ENCODE assay signal across 29 mouse cellular contexts in the genomic region with DNA sequence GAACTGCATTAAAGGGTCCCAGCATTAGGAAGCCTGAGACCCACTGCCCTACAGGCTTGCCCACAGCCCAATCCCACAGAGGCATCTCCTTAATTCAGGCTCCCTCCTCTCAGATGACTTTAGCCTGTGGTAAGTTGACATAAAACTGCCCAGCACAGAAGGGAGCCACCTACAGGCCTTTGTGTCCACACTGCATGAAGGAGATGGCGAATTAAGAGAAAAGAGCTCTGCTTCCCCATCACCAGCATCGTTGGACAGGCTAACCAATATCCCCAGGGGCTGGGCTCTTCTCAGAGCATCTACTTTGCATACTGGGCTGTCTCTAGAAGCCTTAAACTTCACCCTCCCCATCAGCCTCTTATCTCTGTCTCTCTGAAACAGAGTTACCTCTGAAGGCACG. TPM values are rescaled to one million over a fixed set of nuclear protein-coding genes. Genes with fewer than 3 reads are reported as not detected.
A peak's percentile ranks its signal among the peaks of the same experiment; 100 is the strongest.
DNase-seq lines count a peak whose midpoint lies in the region; ATAC-seq and TF ChIP-seq lines count a peak whose summit lies in the region.
"Had no signal": no experiment of that assay in that cellular context is flagged by ENCODE, and none has a peak within 500 bp of the region (broad histone marks: within the 10 kb centered on the region; RNA-seq: fewer than 3 reads in every experiment).

No protein-coding gene starts in this region.

- no peak for TF ChIP-seq EP300 in heart, adult 2 months (IDR thresholded peaks at IDR 0.05; ENCODE audit: insufficient read depth, low read depth, low read length)

- intact Hi-C loops in heart, adult 2 months (cut with DNase I) = no loop called here
- intact Hi-C loops in left cerebral cortex, adult 2 months (cut with DNase I) = no loop called here

- no peak overlapping the region for H3K27ac ChIP-seq in heart, adult 2 months
- no peak overlapping the region for H3K27ac ChIP-seq in heart, embryonic 12.5 days (ENCODE audit: poor library complexity, severe bottlenecking)
- no peak overlapping the region for H3K27ac ChIP-seq in left cerebral cortex, adult 2 months
- H3K27ac ChIP-seq: hindbrain, embryonic 10.5 days; intestine, embryonic 15.5 days; liver, embryonic 13.5 days; midbrain, embryonic 12.5 days; neural tube, embryonic 13.5 days had no signal

- peaks cover 3% of the 10 kb centered on the region; the same call in 1 of the 2 replicates for H3K9me3 ChIP-seq in heart, embryonic 12.5 days (replicated peaks)
- H3K9me3 ChIP-seq: hindbrain, embryonic 10.5 days; intestine, embryonic 15.5 days; liver, embryonic 13.5 days; lung, embryonic 15.5 days; midbrain, embryonic 12.5 days; neural tube, embryonic 13.5 days had no signal

- TF ChIP-seq POLR2A in heart, adult 2 months (IDR thresholded peaks at IDR 0.05; ENCODE audit: insufficient read depth, low read depth, low read length) = no peak

- no peak for ATAC-seq in heart, embryonic 12.5 days (ENCODE audit: insufficient number of reproducible peaks, low FRiP score)
- 0 out of 2 replicates have a peak, but pooled peaks have one; percentile 20 for ATAC-seq in megakaryocyte progenitor cell, adult 5-6 weeks (replicated peaks; ENCODE audit: poor library complexity)
- ATAC-seq: forebrain, embryonic 14.5 days; hindbrain, embryonic 16.5 days; Patski had no signal

- H3K36me3 ChIP-seq in heart, adult 2 months (ENCODE audit: control insufficient read depth, insufficient read depth, low read length) = no peaks in the 10 kb centered on the region; the same call in 1 of the 2 replicates
- peaks cover 6% of the 10 kb centered on the region; the same call in 1 of the 2 replicates for H3K36me3 ChIP-seq in heart, embryonic 12.5 days
- H3K36me3 ChIP-seq: hindbrain, embryonic 10.5 days; intestine, embryonic 15.5 days; liver, embryonic 13.5 days; lung, embryonic 15.5 days; midbrain, embryonic 12.5 days had no signal

- no peak overlapping the region for H3K4me3 ChIP-seq in heart, adult 2 months
- H3K4me3 ChIP-seq in heart, embryonic 12.5 days = no peak overlapping the region
- H3K4me3 ChIP-seq in left cerebral cortex, adult 2 months = no peak overlapping the region
- H3K4me3 ChIP-seq: hindbrain, embryonic 10.5 days; intestine, embryonic 15.5 days; liver, embryonic 13.5 days; lung, embryonic 15.5 days; midbrain, embryonic 12.5 days; neural tube, embryonic 13.5 days had no signal

- H3K27me3 ChIP-seq in heart, adult 2 months (ENCODE audit: control insufficient read depth, insufficient read depth, low read length) = no peaks in the 10 kb centered on the region
- H3K27me3 ChIP-seq in heart, embryonic 12.5 days (replicated peaks) = no peaks in the 10 kb centered on the region
- H3K27me3 ChIP-seq: intestine, embryonic 15.5 days; liver, embryonic 13.5 days; lung, embryonic 15.5 days; neural tube, embryonic 13.5 days; Patski had no signal

- H3K79me2 ChIP-seq in heart, adult 2 months (replicated peaks; ENCODE audit: control insufficient read depth, insufficient read depth, low read length) = no peaks in the 10 kb centered on the region

- no peaks in the 10 kb centered on the region for H3K4me1 ChIP-seq in heart, adult 2 months (ENCODE audit: control insufficient read depth, insufficient read depth, low read length)
- H3K4me1 ChIP-seq in heart, embryonic 12.5 days (replicated peaks) = peaks cover 24% of the 10 kb centered on the region
- H3K4me1 ChIP-seq: hindbrain, embryonic 10.5 days; midbrain, embryonic 12.5 days; neural tube, embryonic 13.5 days had no signal

- 44% methylated on average over 3 of the region's 3 CpGs for WGBS in heart, adult 2 months
- 45% methylated on average over 3 of the region's 3 CpGs for WGBS in heart, embryonic 12.5 days

- H3K4me2 ChIP-seq in heart, embryonic 12.5 days = no peak overlapping the region
- H3K4me2 ChIP-seq: heart, embryonic 11.5 days; intestine, embryonic 15.5 days; liver, embryonic 13.5 days; midbrain, embryonic 12.5 days; neural tube, embryonic 13.5 days had no signal

- DNase-seq in heart, adult 2 months = no peak
- DNase-seq in left cerebral cortex, adult 2 months (ENCODE audit: extremely low spot score in 1 of 2, low spot score in 2 of 2) = no peak
- DNase-seq in left cerebral cortex, adult 11 months (ENCODE audit: low spot score) = no peak
- DNase-seq in A20 (ENCODE audit: low read depth, low spot score) = peak; percentile 48
- no peak for DNase-seq in right cerebral cortex, postnatal 4 days
- no peak for DNase-seq in kidney, postnatal 14 days
- DNase-seq: adrenal gland, postnatal 10 days; B cell, adult 2 months; cerebellum, adult 11 months; cerebellum, adult 9-10 months; cerebellum, postnatal 36 days; heart, postnatal 10 days; kidney, adult 9 months; kidney, postnatal 10 days; left cerebral cortex, postnatal 4 days; liver, embryonic 13.5 days; thymus, adult 18-20 months; thymus, postnatal 25 days had no signal

- TF ChIP-seq CTCF in heart, adult 2 months (IDR thresholded peaks at IDR 0.05) = 0 out of 2 replicates have a peak, but pooled peaks have one; percentile 17
- peak; percentile 11 for TF ChIP-seq CTCF in left cerebral cortex, adult 2 months (IDR thresholded peaks at IDR 0.05)

- no peak overlapping the region for H3K9ac ChIP-seq in heart, adult 2 months (ENCODE audit: low read depth, low read length)
- no peak overlapping the region for H3K9ac ChIP-seq in heart, embryonic 12.5 days
- H3K9ac ChIP-seq: intestine, embryonic 15.5 days; liver, embryonic 13.5 days; lung, embryonic 15.5 days; midbrain, embryonic 12.5 days; neural tube, embryonic 13.5 days had no signal

RNA-seq across cellular contexts. Expression of gene Cyp2u1, which starts 8.5 kb away (rescaled TPM):
- 10 to 100 TPM; 32.8 to 40.9 TPM for total RNA-seq in heart, adult 2 months (2021)
- polyA plus RNA-seq in heart, adult 2 months (2012; rRNA removed) = 13.0 and 15.0 TPM in 2 replicates
- 8.2 and 8.5 TPM in 2 replicates for polyA plus RNA-seq in heart, embryonic 12.5 days (2016; fragmentation: Nextera tagmentation; extraction: Ambion mirVana)
- 10 to 100 TPM; 16.0 to 17.3 TPM for total RNA-seq in left cerebral cortex, adult 2 months (2021)
- total RNA-seq in megakaryocyte progenitor cell, adult 5-6 weeks (2015) = 0.86 and 1.1 TPM in 2 replicates
- total RNA-seq in megakaryocyte progenitor cell, adult 5-6 weeks (2017) = 0.81 and 0.92 TPM in 2 replicates

RNA-seq across cellular contexts. Expression of gene Hadh, which starts 22.6 kb away (rescaled TPM):
- 100 to 1,000 TPM; 648 to 774 TPM for total RNA-seq in heart, adult 2 months (2021)
- 619 and 842 TPM in 2 replicates for polyA plus RNA-seq in heart, adult 2 months (2012; rRNA removed)
- polyA plus RNA-seq in heart, embryonic 12.5 days (2016; fragmentation: Nextera tagmentation; extraction: Ambion mirVana) = 142 and 151 TPM in 2 replicates
- 10 to 100 TPM; 17.8 to 19.8 TPM for total RNA-seq in left cerebral cortex, adult 2 months (2021)
- total RNA-seq in megakaryocyte progenitor cell, adult 5-6 weeks (2015) = 65.5 and 76.6 TPM in 2 replicates
- 59.2 and 61.1 TPM in 2 replicates for total RNA-seq in megakaryocyte progenitor cell, adult 5-6 weeks (2017)

Comparison
In these comparisons a context has a peak if more than half of its experiments do, and no peak if none do; other contexts are left out.
1. RNA of gene Cyp2u1, which starts 8.5 kb away (total RNA-seq): 32.8 to 40.9 TPM in heart, adult 2 months and 16.0 to 17.3 TPM in left cerebral cortex, adult 2 months; 0.81 to 1.1 TPM in megakaryocyte progenitor cell, adult 5-6 weeks; every median in the first group is over 4 times any median in the second.
2. RNA of gene Hadh, which starts 22.6 kb away (total RNA-seq): 648 to 774 TPM in heart, adult 2 months; 59.2 to 76.6 TPM in megakaryocyte progenitor cell, adult 5-6 weeks and 17.8 to 19.8 TPM in left cerebral cortex, adult 2 months; every median in the first group is over 4 times any median in the second.